Mouse (Mus musculus) heart, postnatal 0 days (tissue): ENCODE results near the gene Tespa1. TPM values are rescaled to one million over a fixed set of nuclear protein-coding genes. Genes with fewer than 3 reads are reported as not detected.

Experiments used
- ATAC-seq: fragments of 200-750 bp; cut with Nextera tagmentation; 2 replicates; pipeline ENCODE4 v1.8.0; 2017; ENCODE audit warnings: low read depth, moderate number of reproducible peaks, moderate library complexity; ENCODE audit not compliant: insufficient read depth
- DNase-seq: peaks from one replicate; pipeline ENCODE4 v3.0.0-alpha.2; 2016; ENCODE audit warnings: low spot score
- H3K27ac ChIP-seq: fragments of 300-500 bp; sonication (generic); 2 replicates; pipeline ENCODE4 v1.5.1; 2014; ENCODE audit warnings: low read depth, mild to moderate bottlenecking
- H3K27me3 ChIP-seq: fragments of 300-500 bp; sonication (generic); 2 replicates; pipeline ENCODE4 v1.6.1; 2014; ENCODE audit warnings: low read length, mixed read lengths; ENCODE audit not compliant: control insufficient read depth, insufficient read depth
- H3K36me3 ChIP-seq: fragments of 300-500 bp; sonication (generic); replicated peaks from 2 replicates; pipeline ENCODE4 v1.6.1; 2014; ENCODE audit warnings: low read length, mixed read lengths; ENCODE audit not compliant: control insufficient read depth, insufficient read depth
- H3K4me1 ChIP-seq: fragments of 300-500 bp; sonication (generic); 2 replicates; pipeline ENCODE4 v1.6.1; 2014; ENCODE audit warnings: antibody characterized with exemption; ENCODE audit not compliant: control insufficient read depth, insufficient read depth
- H3K4me2 ChIP-seq: fragments of 300-500 bp; sonication (generic); 2 replicates; pipeline ENCODE4 v1.6.1; 2014; ENCODE audit warnings: low read depth, mild to moderate bottlenecking, low read length, moderate library complexity
- H3K4me3 ChIP-seq: fragments of 300-500 bp; sonication (generic); 2 replicates; pipeline ENCODE4 v1.5.1; 2014; ENCODE audit warnings: low read depth, low read length
- H3K9ac ChIP-seq: fragments of 300-500 bp; sonication (generic); replicated peaks from 2 replicates; pipeline ENCODE4 v1.6.1; 2014; ENCODE audit warnings: low read depth, low read length, mixed read lengths
- H3K9me3 ChIP-seq: fragments of 300-500 bp; sonication (generic); replicated peaks from 2 replicates; pipeline ENCODE4 v1.6.1; 2016; ENCODE audit warnings: low read length; ENCODE audit not compliant: control insufficient read depth
- CTCF ChIP-seq: IDR thresholded peaks from 2 replicates; pipeline ENCODE4 v1.5.1; 2016; ENCODE audit warnings: antibody characterized with exemption, control low read depth, low read depth
- EP300 ChIP-seq: IDR thresholded peaks from 2 replicates; pipeline ENCODE4 v1.6.1; 2016; ENCODE audit warnings: antibody characterized with exemption, low read depth
- WGBS: fragments of 180-500 bp; shearing (Covaris S2); extraction: QIAGEN DNeasy Blood & Tissue Kit; methylation state at CpG from one replicate; pipeline ENCODE4 v1.1.7; 2014; 5-methylcytosine and 5-hydroxymethylcytosine counted together
- polyA plus RNA-seq: library from polyadenylated mRNA; unstranded; fragments of >200 nt; fragmentation: Nextera tagmentation; extraction: Ambion mirVana; gene quantifications from 2 replicates; pipeline ENCODE4 v1.2.1, GENCODE M21; 2015
- total RNA-seq: library from RNA; depleted of rRNA; stranded (reverse); fragments of >200 nt; gene quantifications from 2 replicates; pipeline ENCODE4 v1.2.3, GENCODE M21; 2014; ENCODE audit warnings: low replicate concordance

Gene Tespa1
- total and polyA plus RNA-seq, 2 experiments from 2014 or later: not detected

DNA sequence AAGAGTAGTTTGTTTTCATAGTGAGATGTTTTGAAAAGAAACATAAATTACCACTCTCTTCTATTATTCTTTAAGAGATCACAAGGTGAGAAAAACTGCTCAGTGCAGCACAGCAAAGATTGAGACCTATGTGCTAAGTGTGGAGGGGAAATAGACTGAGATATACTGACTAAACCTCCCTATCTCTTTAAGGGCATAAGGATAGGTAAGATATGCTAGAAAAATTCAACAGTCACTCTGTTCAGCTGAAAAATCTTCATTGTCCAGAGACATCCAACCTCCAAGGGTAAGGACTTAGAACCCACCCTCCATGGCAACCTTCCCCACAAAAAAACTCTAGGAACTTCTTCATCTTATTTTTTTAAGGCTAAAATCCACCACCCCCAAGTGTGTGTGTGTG, 42.1 kb downstream of the Tespa1 start:
- H3K4me1 ChIP-seq: no peaks in the 10 kb centered on the region
- H3K9me3 ChIP-seq: no peaks in the 10 kb centered on the region
- ATAC-seq: no peak
- no peak for DNase-seq
- H3K27me3 ChIP-seq: no peaks in the 10 kb centered on the region
- no peak overlapping the region for H3K4me3 ChIP-seq
- H3K36me3 ChIP-seq: no peaks in the 10 kb centered on the region
- H3K4me2 ChIP-seq: no peak overlapping the region
- TF ChIP-seq CTCF: no peak
- TF ChIP-seq EP300: no peak
- no peak overlapping the region for H3K9ac ChIP-seq
- H3K27ac ChIP-seq: no peak overlapping the region

DNA sequence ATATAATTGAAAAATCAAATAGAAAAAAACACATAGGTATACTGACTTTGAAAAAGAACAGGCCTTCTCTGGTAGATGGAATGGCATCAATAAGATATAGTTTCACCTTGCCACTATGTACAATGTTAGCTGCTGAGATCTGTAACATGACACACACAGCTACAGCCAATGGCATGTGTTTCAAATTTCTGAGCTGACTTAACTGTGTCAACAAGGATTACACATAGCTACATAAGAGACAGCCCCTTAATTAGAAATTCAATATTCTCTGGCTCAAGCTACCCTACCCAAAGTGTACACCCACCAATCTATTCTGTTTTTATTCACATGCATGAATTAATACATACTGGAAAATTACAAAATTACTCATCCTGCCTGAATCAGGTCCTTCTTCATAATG, 45.7 kb downstream of the Tespa1 start:
- DNase-seq (no peak), ATAC-seq (no peak)
- Histone ChIP-seq H3K36me3 (no peaks in the 10 kb centered on the region), H3K4me1 (no peaks in the 10 kb centered on the region), H3K9ac (no peak overlapping the region), H3K4me3 (no peak overlapping the region), H3K4me2 (no peak overlapping the region), H3K27ac (no peak overlapping the region), H3K9me3 (no peaks in the 10 kb centered on the region), H3K27me3 (no peaks in the 10 kb centered on the region)
- TF ChIP-seq CTCF: no peak
- no peak for TF ChIP-seq EP300

- no peak overlapping the region for H3K27ac ChIP-seq
- H3K36me3 ChIP-seq: no peaks in the 10 kb centered on the region
- no peak overlapping the region for H3K4me2 ChIP-seq
- no peaks in the 10 kb centered on the region for H3K9me3 ChIP-seq
- H3K27me3 ChIP-seq: no peaks in the 10 kb centered on the region
- H3K4me1 ChIP-seq: no peaks in the 10 kb centered on the region
- TF ChIP-seq CTCF (no peak), EP300 (no peak)
- WGBS: 64% methylated on average over 2 of the region's 2 CpGs
- ATAC-seq (no peak), DNase-seq (no peak)
- no peak overlapping the region for H3K4me3 ChIP-seq
- no peak overlapping the region for H3K9ac ChIP-seq
Measured at GRCm38 (mm10) chr10:130370005-130370682, 47.5 kb downstream of the Tespa1 start.

- ATAC-seq: no peak
- Histone ChIP-seq H3K9ac (no peak overlapping the region), H3K36me3 (no peaks in the 10 kb centered on the region), H3K9me3 (no peaks in the 10 kb centered on the region), H3K4me1 (no peaks in the 10 kb centered on the region), H3K4me2 (no peak overlapping the region), H3K4me3 (no peak overlapping the region), H3K27ac (no peak overlapping the region), H3K27me3 (no peaks in the 10 kb centered on the region)
- 42% methylated on average over 1 of the region's 1 CpGs for WGBS
- TF ChIP-seq EP300 (no peak), CTCF (no peak)
- no peak for DNase-seq
Measured at GRCm38 (mm10) chr10:130371644-130372043, 49.0 kb downstream of the Tespa1 start.

DNA sequence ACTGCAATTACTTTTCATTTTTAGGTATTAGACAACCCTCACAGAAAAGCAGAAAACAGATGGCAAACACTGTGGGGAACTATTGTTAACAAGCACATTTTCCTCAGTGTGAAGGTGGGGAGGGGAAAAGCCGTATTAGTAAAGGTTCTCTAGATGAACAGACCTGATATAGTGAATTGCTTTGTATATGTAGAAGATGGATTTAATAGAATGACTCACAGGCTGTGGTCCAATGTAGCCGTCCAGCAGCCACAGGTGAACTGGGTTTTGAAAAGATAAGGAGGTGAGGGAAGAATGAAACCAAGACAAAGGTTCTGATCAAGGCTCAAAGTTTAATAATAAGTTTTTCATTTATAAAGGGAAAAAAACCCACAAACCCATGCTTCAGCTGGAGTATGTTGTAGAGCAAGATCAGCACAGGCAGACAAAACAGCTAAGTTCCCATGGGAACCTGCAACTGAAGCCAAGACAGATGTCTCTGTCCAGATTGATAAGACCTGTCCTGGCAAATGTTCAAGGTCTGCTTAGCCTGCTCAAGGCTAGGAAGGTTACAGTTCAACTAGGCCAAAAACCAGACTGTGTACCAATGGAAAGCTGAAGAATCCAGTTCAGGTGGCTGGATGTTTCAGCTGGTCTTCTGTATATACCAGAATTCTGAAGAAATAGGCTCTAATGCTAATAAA, 50.0 kb downstream of the Tespa1 start:
- WGBS: 60% methylated on average over 2 of the region's 2 CpGs
- no peak overlapping the region for H3K4me3 ChIP-seq
- H3K9ac ChIP-seq: no peak overlapping the region
- no peak overlapping the region for H3K4me2 ChIP-seq
- H3K9me3 ChIP-seq: no peaks in the 10 kb centered on the region
- DNase-seq (no peak), ATAC-seq (no peak)
- no peaks in the 10 kb centered on the region for H3K4me1 ChIP-seq
- no peak overlapping the region for H3K27ac ChIP-seq
- no peaks in the 10 kb centered on the region for H3K36me3 ChIP-seq
- no peaks in the 10 kb centered on the region for H3K27me3 ChIP-seq
- TF ChIP-seq EP300: no peak
- no peak for TF ChIP-seq CTCF

- no peak overlapping the region for H3K4me2 ChIP-seq
- no peaks in the 10 kb centered on the region for H3K36me3 ChIP-seq
- TF ChIP-seq EP300: no peak
- TF ChIP-seq CTCF: no peak
- WGBS: 63% methylated on average over 2 of the region's 2 CpGs
- no peak overlapping the region for H3K27ac ChIP-seq
- DNase-seq (no peak), ATAC-seq (no peak)
- no peaks in the 10 kb centered on the region for H3K27me3 ChIP-seq
- H3K9me3 ChIP-seq: no peaks in the 10 kb centered on the region
- no peak overlapping the region for H3K9ac ChIP-seq
- H3K4me1 ChIP-seq: no peaks in the 10 kb centered on the region
- no peak overlapping the region for H3K4me3 ChIP-seq
Measured at GRCm38 (mm10) chr10:130375145-130375544, 52.5 kb downstream of the Tespa1 start.
